Mouse (Mus musculus) lung, adult 2 months (tissue): ENCODE measurements around the gene Tent4b. TPM values are rescaled to one million over a fixed set of nuclear protein-coding genes. Genes with fewer than 3 reads are reported as not detected.
"Not testable (repeated sequence)": the region's sequence is repeated elsewhere in the genome, so short reads cannot be mapped to it uniquely, and the experiment has no call there.

Experiments used
- DNase-seq: peaks from one replicate; pipeline ENCODE4 v3.0.0; 2022
- H3K4me1 ChIP-seq: fragments of 200-500 bp; 2 replicates; pipeline ENCODE4 v1.6.1; 2011; ENCODE audit warnings: low read length; ENCODE audit not compliant: control insufficient read depth, insufficient read depth
- H3K4me3 ChIP-seq: fragments of 200-500 bp; replicated peaks from 2 replicates; pipeline ENCODE3; 2011; ENCODE audit warnings: low read depth, mild to moderate bottlenecking, control low read depth, low read length; ENCODE audit errors: extremely low read depth
- CTCF ChIP-seq: fragments of 200-500 bp; IDR thresholded peaks from 2 replicates; pipeline ENCODE4 v1.5.1; 2011; ENCODE audit warnings: mild to moderate bottlenecking, low read length, control low read depth; ENCODE audit not compliant: insufficient read depth
- POLR2A ChIP-seq: fragments of 200-500 bp; IDR thresholded peaks from 2 replicates; pipeline ENCODE4 v1.6.1; 2011; ENCODE audit warnings: low read depth, mild to moderate bottlenecking, control low read depth, low read length, borderline replicate concordance; ENCODE audit errors: extremely low read depth
- WGBS: fragments of 180-500 bp; shearing (Covaris S2); methylation state at CpG from one replicate; pipeline ENCODE4 v1.1.7; 2018; 5-methylcytosine and 5-hydroxymethylcytosine counted together
- polyA plus RNA-seq: library from polyadenylated mRNA; depleted of rRNA; stranded (reverse); fragments of >200 nt; gene quantifications from 2 replicates; pipeline ENCODE4 v1.2.3, GENCODE M21; 2012

Gene Tent4b
- polyA plus RNA-seq, 1 experiment: 22.9 TPM

- H3K4me3 ChIP-seq: peak overlapping the region; percentile 99
- peaks cover 16% of the 10 kb centered on the region for H3K4me1 ChIP-seq
- DNase-seq: no peak
- no peak for TF ChIP-seq POLR2A
- no peak for TF ChIP-seq CTCF
- under 1% methylated on average over 10 of the region's 10 CpGs for WGBS
These were observed 465 bp upstream of the Tent4b start for GRCm38 (mm10) chr8:88198551-88198944.

DNA sequence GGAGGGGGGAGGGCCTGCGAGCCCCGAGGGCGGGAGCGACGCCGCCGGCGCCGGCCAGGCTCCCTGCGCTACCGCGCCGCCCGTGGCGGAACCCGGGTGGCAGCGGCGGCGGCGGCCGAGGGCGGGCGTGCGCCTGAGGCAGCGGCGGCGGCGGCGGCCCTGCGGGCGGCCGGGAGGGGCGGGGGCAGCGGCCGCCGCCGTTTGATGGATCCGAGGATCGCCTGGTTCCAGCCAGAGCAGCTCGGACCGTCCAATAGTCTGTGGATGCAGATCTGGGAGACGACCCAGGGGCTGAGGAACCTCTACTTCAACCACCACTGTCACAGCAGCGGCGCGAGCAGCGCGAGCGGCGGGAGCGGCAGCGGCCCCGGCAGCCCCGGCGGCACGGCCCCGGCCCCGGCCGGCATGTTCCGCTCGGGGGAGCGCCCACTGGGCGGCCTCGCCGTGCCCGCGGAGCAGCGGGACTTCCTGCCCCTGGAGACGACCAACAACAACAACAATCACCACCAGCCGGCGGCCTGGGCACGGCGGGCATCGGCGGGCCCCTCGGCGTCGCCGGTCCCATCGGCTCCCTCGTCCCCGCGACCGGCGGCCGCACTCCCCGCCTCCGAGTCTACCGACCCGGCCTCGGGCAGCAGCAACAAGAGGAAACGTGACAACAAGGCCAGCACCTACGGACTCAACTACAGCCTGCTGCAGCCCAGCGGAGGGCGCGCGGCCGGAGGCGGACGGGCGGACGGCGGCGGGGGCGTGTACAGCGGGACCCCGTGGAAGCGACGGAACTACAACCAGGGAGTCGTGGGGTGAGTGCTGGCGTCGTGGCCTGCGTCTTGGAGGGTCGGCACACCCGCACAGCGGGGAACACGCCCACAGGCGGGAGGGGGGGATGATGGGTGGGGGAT lies 938 bp downstream of the Tent4b start:
- peaks cover 19% of the 10 kb centered on the region for H3K4me1 ChIP-seq
- peak; percentile 51 for DNase-seq
- under 1% methylated on average over 88 of the region's 117 CpGs for WGBS
- TF ChIP-seq POLR2A: no peak
- peak overlapping the region; percentile 90 for H3K4me3 ChIP-seq

DNA sequence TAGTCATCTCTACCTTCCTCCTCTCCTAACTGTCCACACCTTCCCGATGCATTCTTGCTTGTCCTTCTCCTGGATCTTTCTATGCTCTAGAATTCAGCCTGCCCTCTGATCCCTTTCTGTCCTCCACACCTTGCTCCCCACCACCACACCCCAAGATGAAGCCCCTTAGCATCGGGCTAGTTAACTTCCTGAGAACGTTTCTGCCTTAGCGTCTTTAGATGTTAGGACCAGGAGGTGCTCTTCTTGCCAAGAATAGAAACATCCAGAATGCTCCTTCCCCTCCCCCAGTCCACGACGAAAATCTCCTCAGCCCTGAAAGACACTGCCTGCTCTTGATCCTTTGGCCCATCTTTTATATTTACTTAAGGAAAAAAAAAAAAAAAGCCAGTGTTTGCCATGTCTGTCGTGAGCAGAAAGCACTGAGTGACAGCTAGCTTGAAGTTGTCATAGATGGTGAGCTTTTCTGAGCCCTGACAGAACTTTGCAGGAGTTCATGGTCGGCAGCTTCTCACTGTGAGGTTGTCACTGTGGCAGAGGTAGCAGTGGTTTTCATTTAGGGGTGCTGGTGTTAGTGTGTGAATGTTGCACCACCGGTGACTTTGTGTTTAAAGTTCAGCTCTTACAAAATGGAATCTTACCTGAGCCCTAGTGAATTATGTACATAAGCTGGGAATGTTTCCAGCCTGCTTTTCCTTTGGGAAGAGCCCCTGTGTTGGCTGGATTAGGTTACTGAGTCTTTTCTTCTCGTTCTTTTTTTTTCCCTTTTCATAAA lies 1.9 kb downstream of the Tent4b start:
- DNase-seq: no peak
- Histone ChIP-seq H3K4me3 (peak overlapping the region; percentile 90), H3K4me1 (peaks cover 19% of the 10 kb centered on the region)
- WGBS: 11% methylated on average over 10 of the region's 10 CpGs
- TF ChIP-seq POLR2A (no peak), CTCF (no peak)

- no peak for DNase-seq
- WGBS: 43% methylated on average over 3 of the region's 3 CpGs
- H3K4me1 ChIP-seq: peaks cover 19% of the 10 kb centered on the region
- no peak for TF ChIP-seq CTCF
- no peak for TF ChIP-seq POLR2A
- H3K4me3 ChIP-seq: no peak overlapping the region
These were observed 2.6 kb downstream of the Tent4b start for GRCm38 (mm10) chr8:88201641-88202040.

DNA sequence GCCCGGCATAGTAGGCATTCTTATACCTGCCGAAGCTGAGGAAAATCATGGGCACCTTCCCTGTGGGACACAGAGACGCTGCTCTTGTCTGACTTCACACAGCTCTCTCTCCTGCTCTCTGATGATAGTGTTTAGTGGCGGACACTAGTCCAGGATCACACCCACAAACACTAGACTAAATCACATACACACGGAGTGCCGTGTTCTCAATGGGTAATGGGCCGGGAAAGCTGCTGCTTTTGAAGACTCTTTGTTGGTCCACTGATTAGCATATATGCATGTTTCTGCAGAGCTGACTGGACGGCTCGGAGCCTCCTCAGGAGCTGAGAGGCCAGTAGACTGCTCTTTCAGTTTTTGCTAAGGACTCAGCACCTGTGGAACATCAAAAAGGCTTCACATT lies 7.0 kb downstream of the Tent4b start:
- TF ChIP-seq POLR2A (no peak), CTCF (no peak)
- no peak for DNase-seq
- H3K4me1 ChIP-seq: peaks cover 17% of the 10 kb centered on the region
- no peak overlapping the region for H3K4me3 ChIP-seq
- WGBS: 88% methylated on average over 9 of the region's 9 CpGs

DNA sequence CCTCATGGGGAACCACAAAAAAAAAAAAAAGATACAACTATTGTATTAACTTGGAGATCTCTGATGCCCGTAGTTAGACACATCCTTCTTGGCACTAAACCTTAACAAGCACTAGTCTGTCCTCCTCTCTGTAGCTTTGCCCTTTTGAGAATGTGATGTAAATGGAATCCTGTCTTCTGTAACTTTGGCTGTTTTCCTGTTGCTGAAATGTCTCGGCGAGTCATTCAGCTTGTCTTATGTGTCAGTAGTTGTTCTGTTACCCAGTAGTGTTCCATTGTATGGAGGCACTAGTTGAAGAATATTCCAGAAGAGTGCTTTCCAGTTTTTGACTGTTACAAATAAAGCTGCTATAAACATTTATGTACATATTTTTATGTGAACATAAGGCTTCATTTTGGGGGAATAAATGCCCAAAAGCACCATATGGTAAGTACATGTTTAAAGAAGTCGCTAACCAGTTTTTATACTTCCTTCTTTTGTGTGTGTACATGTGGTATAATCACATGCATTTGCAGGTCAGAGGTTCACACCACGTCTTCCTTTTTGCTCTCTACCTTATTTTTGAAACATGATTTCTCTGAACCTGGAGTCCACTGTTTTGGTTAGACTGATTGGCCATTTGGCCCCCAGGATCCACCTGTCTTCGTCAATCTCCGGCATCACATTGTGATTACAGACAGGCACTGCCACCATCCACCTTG lies 8.3 kb downstream of the Tent4b start:
- TF ChIP-seq POLR2A (no peak), CTCF (no peak)
- WGBS: 66% methylated on average over 7 of the region's 7 CpGs
- DNase-seq: no peak
- peaks cover 8% of the 10 kb centered on the region for H3K4me1 ChIP-seq
- H3K4me3 ChIP-seq: no peak overlapping the region

- H3K4me3 ChIP-seq, H3K4me1 ChIP-seq, DNase-seq: not testable (repeated sequence)
- WGBS: 85% methylated on average over 6 of the region's 6 CpGs
These were observed 11.2 kb downstream of the Tent4b start for GRCm38 (mm10) chr8:88209930-88210827.

- WGBS: 27% methylated on average over 4 of the region's 4 CpGs
- Histone ChIP-seq H3K4me1 (peaks cover 7% of the 10 kb centered on the region), H3K4me3 (no peak overlapping the region)
- no peak for DNase-seq
- TF ChIP-seq CTCF: no peak
- no peak for TF ChIP-seq POLR2A
These were observed 22.3 kb downstream of the Tent4b start for GRCm38 (mm10) chr8:88221353-88221752.

- TF ChIP-seq CTCF (no peak), POLR2A (no peak)
- 78% methylated on average over 5 of the region's 5 CpGs for WGBS
- DNase-seq: no peak
- peaks cover 18% of the 10 kb centered on the region for H3K4me1 ChIP-seq
- H3K4me3 ChIP-seq: no peak overlapping the region
These were observed 26.3 kb downstream of the Tent4b start for GRCm38 (mm10) chr8:88225358-88225757.
